Comparison of ENCODE assay signal across 8 mouse cellular contexts in the genomic region with DNA sequence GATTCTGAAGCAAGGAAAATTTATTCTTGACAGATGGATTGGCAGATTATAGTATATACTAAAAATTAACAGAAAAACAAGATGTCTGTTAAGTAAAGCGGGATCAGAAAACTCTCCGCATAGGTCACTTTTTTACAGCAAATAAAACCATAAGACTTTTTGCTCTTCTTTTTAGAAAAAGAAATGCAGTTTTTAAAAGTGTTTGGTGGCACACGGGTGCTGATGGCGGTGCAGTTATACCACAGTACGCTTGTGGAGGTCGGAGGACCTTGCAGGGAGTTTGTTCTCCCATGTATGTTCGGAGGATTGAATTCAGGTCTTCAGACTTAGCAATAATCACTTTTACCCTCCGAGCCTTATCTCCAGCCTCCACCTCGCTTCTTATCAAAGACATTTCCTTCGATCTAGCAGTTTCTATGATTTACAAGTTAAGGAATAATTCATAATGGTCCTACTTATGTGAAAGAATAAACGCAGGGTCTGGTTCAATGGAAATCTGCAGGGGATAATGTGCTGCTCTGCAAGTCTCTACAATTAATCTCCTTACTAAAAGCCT.
DNase-seq lines count a peak whose midpoint lies in the region; ATAC-seq and TF ChIP-seq lines count a peak whose summit lies in the region.

No protein-coding gene starts in this region.

- H3K4me2 ChIP-seq in kidney, embryonic 14.5 days (replicated peaks; ENCODE audit: low read depth, low read length), result peak overlapping the region; percentile 43
- H3K4me2 ChIP-seq in forebrain, embryonic 13.5 days, result peak overlapping the region; percentile 66
- H3K4me2 ChIP-seq in liver, embryonic 12.5 days, result peak overlapping the region; percentile 83
- H3K4me2 ChIP-seq in stomach, postnatal 0 days (replicated peaks; ENCODE audit: low read depth), result peak overlapping the region; percentile 58

- no peak for TF ChIP-seq EP300 in stomach, postnatal 0 days (optimal IDR thresholded peaks at IDR 0.05)

- no peaks in the 10 kb centered on the region for H3K4me1 ChIP-seq in kidney, embryonic 14.5 days (ENCODE audit: control insufficient read depth, insufficient read depth, low read length)
- H3K4me1 ChIP-seq in forebrain, embryonic 13.5 days, result peaks cover 13% of the 10 kb centered on the region
- H3K4me1 ChIP-seq in liver, embryonic 12.5 days, result peaks cover 35% of the 10 kb centered on the region
- no peaks in the 10 kb centered on the region for H3K4me1 ChIP-seq in stomach, postnatal 0 days (replicated peaks; ENCODE audit: control insufficient read depth, insufficient read depth)

- no peaks in the 10 kb centered on the region for H3K9me3 ChIP-seq in kidney, embryonic 14.5 days (ENCODE audit: control insufficient read depth, low read length)
- no peaks in the 10 kb centered on the region for H3K9me3 ChIP-seq in forebrain, embryonic 13.5 days (replicated peaks)
- no peaks in the 10 kb centered on the region for H3K9me3 ChIP-seq in liver, embryonic 12.5 days (replicated peaks)
- no peaks in the 10 kb centered on the region for H3K9me3 ChIP-seq in stomach, postnatal 0 days (ENCODE audit: control insufficient read depth, low read length)

- WGBS in kidney, embryonic 14.5 days, result 10% methylated on average over 11 of the region's 11 CpGs
- 5% methylated on average over 11 of the region's 11 CpGs for WGBS in forebrain, embryonic 13.5 days
- WGBS in liver, embryonic 12.5 days (ENCODE audit: insufficient replicate concordance), result 7% methylated on average over 11 of the region's 11 CpGs
- 3% methylated on average over 11 of the region's 11 CpGs for WGBS in stomach, postnatal 0 days

- H3K4me3 ChIP-seq in kidney, embryonic 14.5 days (ENCODE audit: low read length), result peak overlapping the region; percentile 34
- H3K4me3 ChIP-seq in forebrain, embryonic 13.5 days, result peak overlapping the region; percentile 34
- H3K4me3 ChIP-seq in liver, embryonic 12.5 days, result peak overlapping the region; percentile 59
- peak overlapping the region; percentile 33 for H3K4me3 ChIP-seq in stomach, postnatal 0 days (ENCODE audit: low read depth, low read length)

- intact Hi-C loops in gastrocnemius, postnatal 36 days (cut with DNase I), result no loop called here

- peak overlapping the region; percentile 91 for H3K27ac ChIP-seq in kidney, embryonic 14.5 days (ENCODE audit: low read depth, low read length)
- H3K27ac ChIP-seq in forebrain, embryonic 13.5 days, result peak overlapping the region; percentile 92
- peak overlapping the region; percentile 79 for H3K27ac ChIP-seq in liver, embryonic 12.5 days
- H3K27ac ChIP-seq in stomach, postnatal 0 days (replicated peaks), result peak overlapping the region; percentile 81

- H3K9ac ChIP-seq in kidney, embryonic 14.5 days (ENCODE audit: low read depth, low read length), result peak overlapping the region; percentile 51
- H3K9ac ChIP-seq in forebrain, embryonic 13.5 days, result peak overlapping the region; percentile 67
- H3K9ac ChIP-seq in liver, embryonic 12.5 days, result peak overlapping the region; percentile 73
- H3K9ac ChIP-seq in stomach, postnatal 0 days (ENCODE audit: low read length), result peak overlapping the region; percentile 61

- H3K36me3 ChIP-seq in kidney, embryonic 14.5 days (ENCODE audit: control insufficient read depth, insufficient read depth, low read length), result no peaks in the 10 kb centered on the region
- H3K36me3 ChIP-seq in forebrain, embryonic 13.5 days (ENCODE audit: poor library complexity, severe bottlenecking), result no peaks in the 10 kb centered on the region
- no peaks in the 10 kb centered on the region for H3K36me3 ChIP-seq in liver, embryonic 12.5 days
- no peaks in the 10 kb centered on the region for H3K36me3 ChIP-seq in stomach, postnatal 0 days (ENCODE audit: control insufficient read depth, insufficient read depth, low read length)

- no peak for DNase-seq in kidney, postnatal 25 days
- peak; percentile 12 for DNase-seq in R1 (ENCODE audit: low read depth, low spot score)
- DNase-seq in stomach, postnatal 0 days (ENCODE audit: low spot score), result no peak
- no peak for DNase-seq in gastrocnemius, postnatal 36 days
- DNase-seq in kidney, postnatal 14 days, result no peak

- no peaks in the 10 kb centered on the region for H3K27me3 ChIP-seq in kidney, embryonic 14.5 days (ENCODE audit: control insufficient read depth, insufficient read depth, low read length)
- H3K27me3 ChIP-seq in forebrain, embryonic 13.5 days, result no peaks in the 10 kb centered on the region
- peaks cover 6% of the 10 kb centered on the region; the same call in 1 of the 2 replicates for H3K27me3 ChIP-seq in liver, embryonic 12.5 days (replicated peaks)
- no peaks in the 10 kb centered on the region for H3K27me3 ChIP-seq in stomach, postnatal 0 days (ENCODE audit: control insufficient read depth, insufficient read depth, low read length)

- no peak for TF ChIP-seq CTCF in stomach, postnatal 0 days (IDR thresholded peaks at IDR 0.05; ENCODE audit: low read depth)

- no peak for ATAC-seq in kidney, embryonic 14.5 days (ENCODE audit: low FRiP score, low TSS enrichment)
- no peak for ATAC-seq in forebrain, embryonic 13.5 days
- ATAC-seq in liver, embryonic 12.5 days, result no peak
- no peak for ATAC-seq in stomach, postnatal 0 days (ENCODE audit: low FRiP score, low TSS enrichment)
